Mouse (Mus musculus) cortical plate, adult 2 months (tissue): ENCODE measurements around the gene Slc22a20.

ENCODE experiments used
- CTCF ChIP-seq: fragments of 200-500 bp; IDR thresholded peaks from 2 replicates; pipeline ENCODE4 v1.5.1; 2011; ENCODE audit warnings: mild to moderate bottlenecking, control low read depth, low read length; ENCODE audit not compliant: insufficient read depth; ENCODE audit errors: extremely low read depth
- POLR2A ChIP-seq: fragments of 200-500 bp; IDR thresholded peaks from 2 replicates; pipeline ENCODE4 v1.6.1; 2011; ENCODE audit warnings: mild to moderate bottlenecking, low read length, control low read depth; ENCODE audit not compliant: insufficient read depth; ENCODE audit errors: extremely low read depth

GRCm38 (mm10) chr19:6015511-6016315 lies 29.8 kb upstream of the Slc22a20 start, which contains the start of gene Capn1:
- TF ChIP-seq POLR2A (no peak), CTCF (no peak)
